Mouse (Mus musculus) lung, adult 2 months (tissue): Measurements from ENCODE around the gene Notch3.

Source experiments
- CTCF ChIP-seq: fragments of 200-500 bp; IDR thresholded peaks from 2 replicates; pipeline ENCODE4 v1.5.1; 2011; ENCODE audit warnings: mild to moderate bottlenecking, low read length, control low read depth; ENCODE audit not compliant: insufficient read depth
- POLR2A ChIP-seq: fragments of 200-500 bp; IDR thresholded peaks from 2 replicates; pipeline ENCODE4 v1.6.1; 2011; ENCODE audit warnings: low read depth, mild to moderate bottlenecking, control low read depth, low read length, borderline replicate concordance; ENCODE audit errors: extremely low read depth

DNA sequence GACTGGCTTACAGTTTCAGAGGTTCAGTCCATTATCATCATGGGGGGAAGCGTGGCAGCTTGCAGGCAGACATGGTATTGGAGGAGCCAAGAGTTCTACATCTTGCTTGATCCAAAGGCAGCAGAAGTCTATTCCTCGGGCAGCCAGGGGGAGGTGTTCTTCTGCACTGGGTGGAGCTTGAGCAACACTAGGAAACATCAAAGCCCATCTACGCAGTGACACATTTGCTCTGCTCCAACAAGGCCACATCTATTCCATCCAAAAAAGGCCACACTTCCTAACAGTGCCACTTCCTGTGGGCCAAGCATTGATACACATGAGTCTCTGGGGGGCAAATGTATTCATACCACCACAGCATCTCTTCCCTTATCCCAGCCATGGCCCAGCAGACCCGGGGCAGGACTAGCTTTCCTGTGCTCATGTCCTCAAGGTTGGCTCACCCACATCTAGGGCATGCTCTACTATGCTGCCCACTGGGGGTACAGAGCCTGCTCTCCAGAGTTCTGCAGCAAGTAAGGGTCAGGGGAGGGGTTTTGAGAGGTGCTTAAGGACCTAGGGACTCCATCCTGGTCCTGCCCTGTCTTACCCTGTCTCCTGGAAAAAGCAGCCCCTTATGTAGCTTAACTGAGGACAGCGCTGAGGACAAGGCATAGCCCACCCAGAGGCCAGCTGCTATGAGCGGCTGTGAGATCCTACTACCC lies 49.9 kb downstream of the Notch3 start:
- TF ChIP-seq POLR2A (no peak), CTCF (no peak)
